Mouse (Mus musculus): ENCODE results near the gene Wdfy3.

DNA sequence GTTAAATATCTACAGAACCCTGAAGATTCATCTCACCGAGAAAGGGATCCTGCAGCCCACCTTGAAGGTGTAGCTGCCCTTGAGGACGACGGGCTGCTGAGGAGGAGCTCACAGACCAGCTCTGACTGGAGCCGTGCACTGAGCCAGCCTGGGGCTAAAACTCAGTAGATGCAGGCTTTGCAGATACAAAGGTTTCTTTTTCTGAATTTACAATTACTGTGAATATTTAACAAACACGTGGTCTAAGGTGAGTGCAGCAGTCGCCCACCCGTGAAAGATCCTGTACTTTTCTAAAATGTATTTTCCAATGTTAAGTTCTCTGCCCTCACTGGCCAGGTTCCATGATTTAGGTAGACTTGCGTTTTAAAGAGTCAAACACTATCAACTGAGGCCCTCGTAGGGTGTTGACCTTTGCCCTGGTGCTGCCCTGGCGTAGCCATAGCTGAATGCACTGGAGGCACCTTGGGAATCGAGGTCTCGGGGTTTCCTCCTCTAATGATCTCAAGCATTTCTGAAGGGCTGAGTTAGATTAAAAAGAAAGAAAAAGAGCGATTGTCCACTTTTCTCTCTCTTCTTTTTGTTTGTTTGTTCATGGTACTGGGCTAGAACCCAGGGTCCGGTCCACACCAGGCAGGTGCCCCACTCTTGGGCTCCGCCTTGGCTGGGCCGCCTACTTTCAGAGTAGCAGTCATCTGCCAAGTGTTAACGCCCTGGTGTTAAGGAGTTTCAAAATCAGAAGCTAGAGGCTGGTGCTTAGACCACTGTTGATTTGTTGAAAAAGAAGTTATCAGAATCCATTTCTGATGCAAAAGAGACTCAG is 248.0 kb downstream of the Wdfy3 start:
- TF ChIP-seq CTCF (IDR thresholded peaks at IDR 0.05; ENCODE audit: low read depth, low read length) (no peak), POLR2A (IDR thresholded peaks at IDR 0.05; ENCODE audit: extremely low read depth, insufficient read depth, low read length) (no peak)

Data from liver, adult 2 months (tissue).